Mouse (Mus musculus) liver, embryonic 13.5 days (tissue): ENCODE results near the gene Gm20449. TPM values are rescaled to one million over a fixed set of nuclear protein-coding genes. Genes with fewer than 3 reads are reported as not detected.

Experiments used
- ATAC-seq: fragments of 200-750 bp; cut with Nextera tagmentation; 2 replicates; pipeline ENCODE4 v1.8.0; 2017; ENCODE audit warnings: low read depth, mild to moderate bottlenecking, moderate number of reproducible peaks, moderate library complexity
- DNase-seq: peaks from one replicate; pipeline ENCODE4 v3.0.0; 2022
- H3K27ac ChIP-seq: fragments of 300-500 bp; sonication (generic); 2 replicates; pipeline ENCODE4 v1.5.1; 2015; ENCODE audit warnings: moderate library complexity, mild to moderate bottlenecking, inconsistent platforms
- H3K27me3 ChIP-seq: fragments of 300-500 bp; sonication (generic); 2 replicates; pipeline ENCODE4 v1.6.1; 2015; ENCODE audit warnings: mild to moderate bottlenecking, inconsistent platforms
- H3K36me3 ChIP-seq: fragments of 300-500 bp; sonication (generic); 2 replicates; pipeline ENCODE4 v1.6.1; 2015; ENCODE audit warnings: mild to moderate bottlenecking, inconsistent platforms
- H3K4me1 ChIP-seq: fragments of 300-500 bp; sonication (generic); replicated peaks from 2 replicates; pipeline ENCODE4 v1.6.1; 2015; ENCODE audit warnings: inconsistent platforms
- H3K4me2 ChIP-seq: fragments of 300-500 bp; sonication (generic); 2 replicates; pipeline ENCODE4 v1.6.1; 2015; ENCODE audit warnings: inconsistent platforms, mild to moderate bottlenecking, moderate library complexity
- H3K4me3 ChIP-seq: fragments of 300-500 bp; sonication (generic); replicated peaks from 2 replicates; pipeline ENCODE4 v1.5.1; 2015; ENCODE audit warnings: mild to moderate bottlenecking, inconsistent platforms
- H3K9ac ChIP-seq: fragments of 300-500 bp; sonication (generic); 2 replicates; pipeline ENCODE4 v1.6.1; 2015; ENCODE audit warnings: mild to moderate bottlenecking, inconsistent platforms
- H3K9me3 ChIP-seq: fragments of 300-500 bp; sonication (generic); replicated peaks from 2 replicates; pipeline ENCODE4 v1.6.1; 2016; ENCODE audit warnings: inconsistent platforms
- WGBS: fragments of 180-500 bp; shearing (Covaris S2); methylation state at CpG from one replicate; pipeline ENCODE4 v1.1.7; 2015; ENCODE audit not compliant: insufficient replicate concordance; 5-methylcytosine and 5-hydroxymethylcytosine counted together
- polyA plus RNA-seq: library from polyadenylated mRNA; unstranded; fragments of >200 nt; fragmentation: Nextera tagmentation; extraction: Ambion mirVana; gene quantifications from 2 replicates; pipeline ENCODE4 v1.2.1, GENCODE M21; 2015

Gene Gm20449
- polyA plus RNA-seq, 1 experiment from 2014 or later = not detected

GRCm38 (mm10) chr7:41393048-41393971 is 105.9 kb downstream of the Gm20449 start, which contains the start of gene AI987944:
TSS of gene AI987944 (minus strand) at chr7:41393379.
- Histone ChIP-seq H3K36me3 (no peaks in the 10 kb centered on the region), H3K4me1 (peaks cover 8% of the 10 kb centered on the region; the same call in 1 of the 2 replicates), H3K4me3 (peak within 1 kb of the TSS; percentile 65), H3K9me3 (no peaks in the 10 kb centered on the region), H3K9ac (peak within 1 kb of the TSS; percentile 66), H3K27ac (0 out of 2 replicates have a peak within 1 kb of the TSS, but pooled peaks have one; percentile 19), H3K27me3 (no peaks in the 10 kb centered on the region), H3K4me2 (peak within 1 kb of the TSS; percentile 67)
- DNase-seq (peak; percentile 79), ATAC-seq (peak; percentile 99)
- 0% methylated on average over 25 of the region's 25 CpGs for WGBS

Other genes starting within 250 kb of the Gm20449 start
- gene AI987944, start 106.0 kb downstream of the Gm20449 start, polyA plus RNA-seq = 5.1 and 6.0 TPM in 2 replicates
- gene Vmn2r57, start 50.7 kb downstream of the Gm20449 start, polyA plus RNA-seq = 0.02 and 0.05 TPM in 2 replicates
- gene AW146154, start 473 bp upstream of the Gm20449 start, polyA plus RNA-seq = 2.2 and 4.7 TPM in 2 replicates
- not detected in 2 replicates for gene Gm6871, start 74.2 kb upstream of the Gm20449 start, polyA plus RNA-seq
- 5.0 and 6.8 TPM in 2 replicates for gene 2610021A01Rik, start 99.8 kb upstream of the Gm20449 start, polyA plus RNA-seq
- 2.6 and 3.0 TPM in 2 replicates for gene Zfp788, start 133.8 kb upstream of the Gm20449 start, polyA plus RNA-seq